Mouse (Mus musculus) olfactory bulb, adult 2 months (tissue): ENCODE measurements around the gene Gm12216. TPM values are rescaled to one million over a fixed set of nuclear protein-coding genes. Genes with fewer than 3 reads are reported as not detected.

Experiments used
- H3K27ac ChIP-seq: fragments of 200-500 bp; 2 replicates; pipeline ENCODE4 v1.5.1; 2012; ENCODE audit warnings: low read depth, low read length; ENCODE audit not compliant: insufficient read depth
- H3K4me1 ChIP-seq: fragments of 200-500 bp; 2 replicates; pipeline ENCODE4 v1.6.1; 2012; ENCODE audit warnings: low read length; ENCODE audit not compliant: control insufficient read depth, insufficient read depth
- H3K4me3 ChIP-seq: fragments of 200-500 bp; 2 replicates; pipeline ENCODE4 v1.5.1; 2012; ENCODE audit warnings: mild to moderate bottlenecking, low read depth, low read length, moderate library complexity; ENCODE audit not compliant: insufficient read depth
- CTCF ChIP-seq: fragments of 200-500 bp; IDR thresholded peaks from 2 replicates; pipeline ENCODE4 v1.5.1; 2012; ENCODE audit warnings: low read depth, mild to moderate bottlenecking, low read length, moderate library complexity; ENCODE audit not compliant: insufficient read depth
- POLR2A ChIP-seq: fragments of 200-500 bp; IDR thresholded peaks from 2 replicates; pipeline ENCODE4 v1.6.1; 2012; ENCODE audit warnings: mild to moderate bottlenecking, low read depth, low read length, moderate library complexity; ENCODE audit not compliant: insufficient read depth
- WGBS: fragments of 180-500 bp; shearing (Covaris S2); methylation state at CpG from one replicate; pipeline ENCODE4 v1.1.7; 2018; 5-methylcytosine and 5-hydroxymethylcytosine counted together
- polyA plus RNA-seq: library from polyadenylated mRNA; stranded (reverse); fragments of >200 nt; gene quantifications from 2 replicates; pipeline ENCODE4 v1.2.4, GENCODE M21; 2012; ENCODE audit warnings: low replicate concordance; ENCODE audit not compliant: missing spikeins, insufficient read depth, insufficient read length

Gene Gm12216
- polyA plus RNA-seq, 1 experiment: not detected

- TF ChIP-seq CTCF (no peak), POLR2A (no peak)
- H3K4me3 ChIP-seq: no peak overlapping the region
- 94% methylated on average over 9 of the region's 9 CpGs for WGBS
- no peak overlapping the region for H3K27ac ChIP-seq
- no peaks in the 10 kb centered on the region for H3K4me1 ChIP-seq
Observed at GRCm38 (mm10) chr11:53747985-53748384, 111.1 kb downstream of the Gm12216 start.

DNA sequence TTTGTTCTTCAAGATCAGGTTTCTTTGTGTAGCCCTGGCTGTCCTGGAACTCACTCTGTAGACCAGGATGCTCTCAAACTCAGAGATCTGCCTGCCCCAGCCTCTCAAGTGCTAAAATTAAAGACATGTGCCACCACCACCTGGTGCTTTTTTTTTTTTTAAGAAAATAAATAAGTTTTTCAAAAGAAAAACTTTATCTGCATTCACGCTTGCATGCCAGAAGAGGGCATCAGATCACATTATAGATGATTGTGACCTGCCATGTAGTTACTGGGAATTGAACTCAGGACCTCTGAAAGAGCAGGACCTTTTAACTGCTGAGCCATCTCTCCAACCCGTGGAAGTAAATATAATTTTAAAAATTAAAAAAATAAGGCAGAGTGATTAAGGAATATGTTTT is 113.8 kb downstream of the Gm12216 start:
- no peak for TF ChIP-seq POLR2A
- no peak for TF ChIP-seq CTCF
- 91% methylated on average over 2 of the region's 2 CpGs for WGBS
- H3K27ac ChIP-seq: no peak overlapping the region
- no peaks in the 10 kb centered on the region for H3K4me1 ChIP-seq
- H3K4me3 ChIP-seq: no peak overlapping the region

DNA sequence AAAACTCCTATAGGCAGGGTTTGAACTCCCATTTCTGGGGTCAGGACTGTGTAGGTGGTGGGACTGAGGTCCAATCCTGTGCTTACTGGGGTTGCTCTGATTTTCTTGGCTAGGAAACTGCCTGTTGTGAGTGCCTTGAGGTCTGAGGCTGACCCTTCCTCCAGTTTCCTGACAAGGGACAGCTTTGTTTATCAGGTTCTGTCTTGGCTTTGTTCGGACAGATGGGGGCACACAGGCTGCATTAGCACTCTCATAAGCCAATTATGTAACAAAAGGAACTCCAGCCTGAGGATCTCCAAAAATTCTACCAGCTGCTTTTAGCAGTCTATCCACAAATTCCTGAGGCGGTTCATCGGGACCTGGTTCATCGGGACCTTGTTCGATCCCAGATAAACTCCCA is 116.7 kb downstream of the Gm12216 start:
- WGBS: 38% methylated on average over 5 of the region's 5 CpGs
- Histone ChIP-seq H3K4me1 (no peaks in the 10 kb centered on the region), H3K27ac (no peak overlapping the region), H3K4me3 (no peak overlapping the region)
- TF ChIP-seq POLR2A (no peak), CTCF (no peak)

GRCm38 (mm10) chr11:53737573-53737946 is 121.5 kb downstream of the Gm12216 start:
- 0 out of 2 replicates have a peak, but pooled peaks cover 3% of the 10 kb centered on the region for H3K4me1 ChIP-seq
- H3K27ac ChIP-seq: no peak overlapping the region; the same call in 1 of the 2 replicates
- TF ChIP-seq POLR2A: no peak
- TF ChIP-seq CTCF: no peak
- 37% methylated on average over 6 of the region's 6 CpGs for WGBS
- no peak overlapping the region for H3K4me3 ChIP-seq

DNA sequence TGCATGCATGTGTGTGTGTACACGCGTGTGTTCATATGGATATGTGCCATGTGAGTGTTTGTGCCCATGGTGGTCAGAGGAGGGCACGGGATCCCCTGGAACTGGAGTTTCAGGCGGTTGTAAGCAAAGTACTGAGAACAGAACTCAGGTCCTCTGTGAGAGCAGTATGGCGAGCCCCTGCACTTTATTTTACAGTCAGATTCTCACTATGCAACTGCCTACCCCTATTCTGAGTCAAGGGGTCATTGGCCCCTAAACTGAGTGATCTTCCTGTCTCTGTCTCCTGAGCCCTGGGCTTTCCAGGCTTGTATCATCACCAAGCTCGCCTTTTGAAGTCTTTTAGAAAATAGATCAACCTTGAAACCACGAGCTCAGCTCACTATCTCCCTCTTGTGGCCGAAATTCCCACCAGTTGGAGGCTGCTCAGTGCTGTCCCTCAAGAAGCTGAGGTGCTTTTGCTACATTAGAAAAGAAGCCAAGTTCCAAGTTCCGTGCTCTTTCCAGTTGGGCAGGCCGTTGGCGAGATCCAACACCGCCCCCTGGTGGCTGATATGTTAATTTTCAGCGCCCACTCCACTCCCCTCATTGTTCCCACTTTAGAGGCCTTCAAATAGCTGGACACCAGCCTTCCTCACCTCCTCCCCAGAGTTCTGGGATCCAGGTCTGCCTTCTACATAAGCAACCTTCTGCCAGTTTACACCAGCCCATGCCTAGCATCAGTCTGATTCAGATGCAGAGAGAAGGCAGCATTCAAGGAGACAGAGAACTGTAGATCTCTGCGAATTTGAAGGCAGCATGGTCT is 122.1 kb downstream of the Gm12216 start:
- H3K4me3 ChIP-seq: no peak overlapping the region
- TF ChIP-seq POLR2A (no peak), CTCF (peak; percentile 75; the same call in 1 of the 2 replicates)
- H3K27ac ChIP-seq: no peak overlapping the region; the same call in 1 of the 2 replicates
- H3K4me1 ChIP-seq: 0 out of 2 replicates have a peak, but pooled peaks cover 3% of the 10 kb centered on the region
- WGBS: 49% methylated on average over 14 of the region's 14 CpGs

DNA sequence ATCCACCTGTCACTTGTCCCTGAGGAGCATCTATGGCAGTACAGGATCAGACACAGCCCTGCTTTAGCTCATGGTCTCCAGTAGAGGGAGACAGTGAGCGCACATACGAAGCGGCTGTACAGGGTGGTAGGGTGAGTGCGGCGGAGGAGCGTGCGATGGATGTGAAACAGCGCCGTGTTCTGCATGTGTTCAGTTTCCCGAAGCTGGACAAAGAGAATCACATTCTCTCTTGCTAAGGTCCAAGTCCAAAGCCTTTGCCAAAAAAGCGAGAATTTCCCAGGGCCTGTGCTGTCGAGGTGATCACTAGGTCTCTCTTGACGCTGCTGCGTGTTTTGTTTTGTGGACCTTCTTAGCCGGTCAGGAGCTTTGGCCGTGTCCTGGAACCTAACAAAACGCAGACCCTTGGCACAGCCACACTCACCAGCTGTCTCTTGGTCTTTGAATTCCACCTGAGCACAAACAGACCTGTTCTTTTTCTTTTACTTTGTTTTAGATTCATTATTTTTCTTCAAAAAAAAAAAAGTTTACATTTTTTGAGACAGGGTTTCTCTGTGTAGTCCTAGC is 123.3 kb downstream of the Gm12216 start:
- Histone ChIP-seq H3K4me3 (peak overlapping the region; percentile 10; the same call in 1 of the 2 replicates), H3K4me1 (0 out of 2 replicates have a peak, but pooled peaks cover 3% of the 10 kb centered on the region), H3K27ac (no peak overlapping the region)
- TF ChIP-seq CTCF (peak; percentile 29), POLR2A (no peak)
- 12% methylated on average over 17 of the region's 17 CpGs for WGBS

DNA sequence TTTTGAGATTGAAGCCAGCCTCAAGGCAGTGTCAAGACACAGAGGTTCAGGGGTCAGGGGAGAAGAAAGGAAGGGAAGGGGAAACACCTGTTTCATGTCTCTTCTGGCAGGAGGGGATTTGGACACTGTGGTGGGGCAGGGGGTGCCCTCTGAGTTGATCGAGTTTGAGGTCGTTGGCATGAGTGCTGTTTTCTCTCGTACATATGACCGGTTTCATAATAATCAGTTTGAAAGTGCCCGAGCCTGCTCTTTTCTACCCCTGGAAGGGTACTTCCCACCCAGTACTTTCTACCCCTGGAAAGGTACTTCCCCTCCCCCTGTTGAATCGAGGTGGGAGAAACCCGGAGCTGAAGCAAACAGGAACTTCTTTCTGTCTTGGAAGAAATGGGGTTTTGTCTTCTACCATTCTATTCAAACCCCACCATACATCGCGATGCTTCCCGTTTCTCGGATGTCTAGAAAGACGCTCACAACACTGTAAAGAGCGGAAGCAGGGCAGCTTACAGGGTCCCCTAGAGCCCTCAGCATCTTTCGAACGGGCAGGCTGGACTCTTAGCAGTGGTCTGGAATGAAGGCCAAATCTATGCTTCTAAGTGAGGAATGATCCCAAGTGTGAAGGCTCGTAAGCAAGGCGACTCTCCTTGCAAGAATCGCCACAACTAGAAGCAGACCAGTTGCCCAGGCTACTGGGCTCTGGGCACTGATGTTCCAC is 123.9 kb downstream of the Gm12216 start:
- no peak overlapping the region for H3K4me3 ChIP-seq
- H3K4me1 ChIP-seq: 0 out of 2 replicates have a peak, but pooled peaks cover 3% of the 10 kb centered on the region
- no peak for TF ChIP-seq CTCF
- no peak for TF ChIP-seq POLR2A
- 69% methylated on average over 18 of the region's 18 CpGs for WGBS
- H3K27ac ChIP-seq: no peak overlapping the region

GRCm38 (mm10) chr11:53734431-53734830 is 124.6 kb downstream of the Gm12216 start:
- Histone ChIP-seq H3K4me1 (0 out of 2 replicates have a peak, but pooled peaks cover 3% of the 10 kb centered on the region), H3K4me3 (no peak overlapping the region), H3K27ac (no peak overlapping the region)
- WGBS: 98% methylated on average over 2 of the region's 2 CpGs
- TF ChIP-seq CTCF: no peak
- TF ChIP-seq POLR2A: no peak

- 90% methylated on average over 7 of the region's 7 CpGs for WGBS
- TF ChIP-seq POLR2A (no peak), CTCF (no peak)
- no peak overlapping the region for H3K27ac ChIP-seq
- 0 out of 2 replicates have a peak, but pooled peaks cover 3% of the 10 kb centered on the region for H3K4me1 ChIP-seq
- no peak overlapping the region for H3K4me3 ChIP-seq
Observed at GRCm38 (mm10) chr11:53733824-53734223, 125.2 kb downstream of the Gm12216 start.

Other genes with a start within 250 kb of the Gm12216 start
- not detected in 2 replicates for gene Il4, start 240.6 kb downstream of the Gm12216 start, polyA plus RNA-seq
- not detected in 2 replicates for gene Il13, start 224.6 kb downstream of the Gm12216 start, polyA plus RNA-seq
- gene Rad50, start 151.9 kb downstream of the Gm12216 start, polyA plus RNA-seq: 76.9 TPM in 1 of 2 replicates, not detected in the other
- not detected in 2 replicates for gene Il5, start 138.5 kb downstream of the Gm12216 start, polyA plus RNA-seq
- gene Irf1, start 89.2 kb downstream of the Gm12216 start, polyA plus RNA-seq: not detected in 2 replicates
- not detected in 2 replicates for gene Gm17334, start 86.1 kb downstream of the Gm12216 start, polyA plus RNA-seq
- gene Slc22a5, start 32.4 kb upstream of the Gm12216 start, polyA plus RNA-seq: not detected in 2 replicates
- not detected in 2 replicates for gene Slc22a21, start 121.1 kb upstream of the Gm12216 start, polyA plus RNA-seq
- not detected in 2 replicates for gene Slc22a4, start 168.8 kb upstream of the Gm12216 start, polyA plus RNA-seq
- gene Pdlim4, start 209.8 kb upstream of the Gm12216 start, polyA plus RNA-seq: not detected in 2 replicates
- not detected in 2 replicates for gene P4ha2, start 240.8 kb upstream of the Gm12216 start, polyA plus RNA-seq